Mouse (Mus musculus) 3134 (cell line): ENCODE data around the gene Tnik.

Experiments used
- DNase-seq: peaks from one replicate; pipeline ENCODE4 v3.0.0-alpha.2; 2011; ENCODE audit warnings: low spot score; ENCODE audit not compliant: insufficient read length; ENCODE audit errors: extremely low read depth

Tnik gene

DNA sequence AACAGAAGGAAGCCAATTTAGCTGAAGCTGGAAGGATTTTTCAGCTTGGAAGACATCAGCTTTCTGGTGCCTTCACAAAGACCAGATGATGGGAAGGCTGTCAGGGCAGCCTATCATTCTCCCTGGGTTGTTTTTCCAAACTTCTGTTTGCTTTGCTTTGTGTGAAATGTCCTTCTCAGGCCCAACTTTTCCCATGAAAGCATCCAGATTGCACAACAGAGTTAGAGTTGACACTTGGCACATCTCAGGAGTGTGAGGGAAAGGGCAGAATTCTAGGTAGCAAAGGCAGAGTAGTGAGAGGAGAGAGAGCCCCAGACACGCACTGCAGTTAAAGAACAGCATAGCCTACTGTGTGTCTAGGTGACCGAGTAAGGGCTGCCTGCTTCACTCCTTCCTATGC lies 194.5 kb downstream of the Tnik start:
- DNase-seq: no peak

GRCm38 (mm10) chr3:28466688-28467087 lies 203.7 kb downstream of the Tnik start:
- DNase-seq: no peak

DNA sequence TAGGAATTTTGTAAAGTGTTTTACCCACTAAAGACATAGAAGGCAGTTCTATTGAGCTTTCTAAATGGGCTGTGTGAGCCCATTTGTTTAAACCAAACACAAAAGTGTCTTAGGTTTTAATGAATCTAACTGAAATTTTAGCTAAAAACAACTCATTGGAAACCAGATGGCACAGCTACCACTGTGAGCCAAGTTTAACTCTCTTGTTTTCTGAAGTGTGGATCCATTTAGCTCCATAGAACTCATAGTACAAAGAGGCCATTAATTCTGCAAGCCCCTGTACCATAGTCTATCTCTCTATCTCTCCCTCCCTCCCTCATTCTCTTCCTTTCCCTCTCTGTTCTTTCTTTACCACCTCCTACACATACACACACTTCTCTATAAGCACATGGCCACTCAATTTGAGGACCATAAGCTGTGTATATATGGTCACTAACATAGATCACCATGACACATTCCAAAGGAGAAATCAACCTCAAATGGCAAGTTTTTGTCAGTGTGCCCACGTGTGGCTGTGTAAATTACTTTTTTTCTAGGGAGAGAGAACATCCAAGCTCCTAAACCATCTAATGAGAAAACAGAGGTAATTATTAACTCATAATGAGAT lies 204.2 kb downstream of the Tnik start:
- DNase-seq: no peak

GRCm38 (mm10) chr3:28467871-28468285 lies 204.9 kb downstream of the Tnik start:
- DNase-seq: no peak

- DNase-seq: no peak
Observed at GRCm38 (mm10) chr3:28473439-28473838, 210.4 kb downstream of the Tnik start.

DNA sequence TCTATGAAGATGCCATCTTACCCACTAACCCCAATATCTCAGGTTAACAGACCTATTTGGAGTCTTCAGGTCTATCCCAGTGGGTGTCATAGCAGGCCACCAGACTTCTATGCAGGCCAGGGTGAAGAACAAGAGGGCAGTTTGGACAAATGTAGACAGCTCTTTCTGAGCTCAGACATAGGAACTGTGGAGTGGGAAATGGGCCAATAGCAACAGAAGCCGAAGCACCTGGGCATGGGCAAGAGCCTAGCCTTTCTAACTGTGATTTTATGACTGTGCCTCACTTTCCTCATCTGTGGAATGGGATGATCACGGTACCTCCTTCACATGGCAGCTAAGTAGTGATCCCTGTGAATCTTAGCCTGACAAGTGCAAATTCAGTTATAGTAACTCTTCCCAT lies 214.4 kb downstream of the Tnik start:
- no peak for DNase-seq

GRCm38 (mm10) chr3:28485716-28486115 lies 222.7 kb downstream of the Tnik start:
- DNase-seq: peak; percentile 31

GRCm38 (mm10) chr3:28487418-28487817 lies 224.4 kb downstream of the Tnik start:
- no peak for DNase-seq

- no peak for DNase-seq
Observed at GRCm38 (mm10) chr3:28491085-28492041, 228.3 kb downstream of the Tnik start.

DNA sequence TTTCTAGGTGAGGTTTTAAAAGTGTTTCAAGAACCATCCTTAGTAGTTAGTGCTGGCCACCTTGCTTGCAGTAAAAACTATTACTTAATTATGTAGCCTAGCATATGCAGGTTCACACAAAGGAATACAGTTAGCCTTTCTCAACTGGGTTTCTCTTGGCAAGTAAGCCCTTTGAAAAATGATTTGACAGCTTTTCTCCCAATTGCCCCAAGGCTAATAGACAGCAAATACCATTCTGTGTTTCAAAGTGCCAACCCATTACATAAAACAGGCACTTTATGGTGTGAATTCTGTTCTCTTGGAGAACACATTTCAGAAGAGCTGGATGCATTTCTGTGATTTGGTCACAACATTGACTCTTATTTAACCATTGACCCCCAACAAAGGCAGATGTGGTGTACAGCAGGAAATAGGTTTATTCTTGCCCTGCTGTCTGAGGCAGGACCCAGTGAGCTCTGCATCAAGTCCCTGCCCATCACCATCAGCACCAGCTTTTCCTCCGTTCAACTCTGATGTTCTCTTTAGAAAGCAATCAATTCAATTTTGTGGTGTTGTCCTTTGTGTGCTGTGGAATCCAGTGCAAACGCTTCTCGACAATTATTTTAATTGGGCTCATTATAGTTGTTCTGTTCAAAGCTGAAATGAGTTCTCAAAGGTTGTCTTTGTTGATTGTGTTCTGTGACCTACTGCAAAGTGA lies 233.9 kb downstream of the Tnik start:
- no peak for DNase-seq

- no peak for DNase-seq
Observed at GRCm38 (mm10) chr3:28497503-28497857, 234.5 kb downstream of the Tnik start.

GRCm38 (mm10) chr3:28502697-28503096 lies 239.7 kb downstream of the Tnik start:
- DNase-seq: no peak

DNA sequence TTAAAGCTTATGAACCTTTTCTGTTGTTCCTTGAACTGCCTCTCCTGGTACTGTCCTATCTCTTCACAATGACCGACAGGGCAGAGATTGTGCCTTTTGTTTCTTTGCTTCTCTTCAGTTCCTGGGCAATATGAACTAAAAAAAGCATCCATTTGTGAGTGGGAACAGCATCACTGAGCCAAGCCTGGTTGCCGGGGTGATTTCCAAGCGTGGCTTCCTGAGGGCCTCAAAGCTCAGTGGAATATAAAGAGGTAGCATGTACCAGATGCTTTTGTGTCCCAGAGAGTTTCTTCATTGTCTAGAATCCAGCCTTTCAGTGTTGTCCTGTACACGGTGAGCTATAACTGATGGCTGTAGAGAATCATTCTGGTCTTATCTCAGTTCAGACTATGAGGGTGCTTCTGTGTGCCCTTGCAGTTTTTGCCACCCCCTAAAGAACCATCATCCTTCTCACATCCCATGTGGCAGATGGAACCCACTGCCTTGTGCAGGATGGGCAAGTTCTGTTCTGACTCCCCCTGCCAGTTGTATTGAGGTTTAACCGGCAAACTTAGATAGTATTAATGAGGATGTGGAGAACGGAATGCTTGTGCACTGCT lies 246.4 kb downstream of the Tnik start:
- DNase-seq: no peak

GRCm38 (mm10) chr3:28523004-28523482 lies 260.0 kb downstream of the Tnik start:
- DNase-seq: no peak

- no peak for DNase-seq
Observed at GRCm38 (mm10) chr3:28523541-28524165, 260.6 kb downstream of the Tnik start.

GRCm38 (mm10) chr3:28524562-28524961 lies 261.5 kb downstream of the Tnik start:
- no peak for DNase-seq

GRCm38 (mm10) chr3:28526671-28527070 lies 263.7 kb downstream of the Tnik start:
- DNase-seq: no peak

- no peak for DNase-seq
Observed at GRCm38 (mm10) chr3:28527231-28527630, 264.2 kb downstream of the Tnik start.

GRCm38 (mm10) chr3:28529548-28529947 lies 266.5 kb downstream of the Tnik start:
- DNase-seq: no peak

DNA sequence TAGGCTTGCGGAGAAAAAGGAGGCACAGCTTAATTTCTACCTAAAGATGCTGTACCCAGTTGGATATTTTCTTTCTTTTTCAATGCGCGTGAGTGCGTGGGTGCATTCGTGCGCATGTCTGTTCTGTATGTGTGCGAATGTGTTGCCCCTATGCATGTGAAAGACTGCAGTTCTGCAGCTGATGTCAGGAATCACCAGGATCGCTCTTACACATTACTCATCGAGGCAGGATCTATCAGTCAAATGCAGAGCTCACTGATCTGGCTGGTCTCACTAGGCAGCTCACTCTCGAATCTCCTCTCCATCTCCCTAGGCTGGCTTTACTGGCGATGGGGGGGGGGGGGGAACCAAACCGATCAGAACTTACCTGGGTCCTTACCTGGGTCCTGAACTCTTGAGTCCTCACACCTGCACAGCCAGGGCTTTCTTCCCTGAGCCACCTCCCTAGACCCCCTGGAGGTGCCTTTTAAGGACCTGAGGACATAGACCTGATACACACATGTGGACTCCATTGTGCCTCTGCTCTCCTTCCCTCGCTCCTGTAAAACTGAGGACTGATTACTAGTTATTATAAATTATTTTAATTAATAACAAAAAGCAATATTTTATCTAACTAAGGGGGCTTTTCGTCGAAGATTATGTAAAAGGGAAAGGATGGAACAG lies 268.4 kb downstream of the Tnik start:
- DNase-seq: no peak
